Mouse (Mus musculus): Measurements from ENCODE around the gene Eci1. TPM values are rescaled to one million over a fixed set of nuclear protein-coding genes. Genes with fewer than 3 reads are reported as not detected.

The Eci1 gene
- 68.2 and 69.0 TPM in 2 replicates for polyA plus RNA-seq (2015; fragmentation: Nextera tagmentation; extraction: Ambion mirVana)

GRCm38 (mm10) chr17:24426471-24427169 lies at the start of gene Eci1:
Eci1 (plus strand) TSS chr17:24426641.
- no peaks in the 10 kb centered on the region for H3K27me3 ChIP-seq
- H3K9ac ChIP-seq, result peak within 1 kb of the TSS; percentile 85
- no peaks in the 10 kb centered on the region for H3K9me3 ChIP-seq
- peak; percentile 95 for ATAC-seq (ENCODE audit: insufficient number of reproducible peaks, low FRiP score, low TSS enrichment, low read depth)
- H3K4me3 ChIP-seq, result peak within 1 kb of the TSS; percentile 73
- H3K4me2 ChIP-seq, result peak within 1 kb of the TSS; percentile 68
- H3K4me1 ChIP-seq, result peaks cover 19% of the 10 kb centered on the region
- H3K36me3 ChIP-seq, result peaks cover 39% of the 10 kb centered on the region
- WGBS, result under 1% methylated on average over 48 of the region's 48 CpGs
- peak within 1 kb of the TSS; percentile 98 for H3K27ac ChIP-seq

DNA sequence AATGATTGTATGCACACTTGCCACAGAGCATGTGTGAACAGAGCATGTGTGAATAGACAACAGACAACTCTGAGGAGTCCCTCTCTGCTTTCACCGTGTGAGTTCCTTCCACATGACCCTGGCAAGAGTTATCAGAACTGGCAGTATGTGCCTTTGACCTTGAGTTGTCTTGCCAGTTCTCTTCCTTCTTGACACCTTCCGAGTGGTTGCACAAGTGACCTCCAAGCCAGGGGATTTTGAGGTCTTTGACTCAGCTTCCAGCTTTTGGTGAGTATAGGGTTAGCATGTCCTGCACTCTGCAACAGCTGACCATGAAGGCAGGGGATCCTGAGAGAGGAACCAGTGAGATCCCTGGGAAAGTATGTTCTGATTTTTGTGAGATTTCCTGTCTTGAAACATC lies 47.9 kb upstream of the Eci1 start:
- H3K9me3 ChIP-seq, result no peaks in the 10 kb centered on the region
- ATAC-seq (ENCODE audit: insufficient number of reproducible peaks, low FRiP score, low TSS enrichment, low read depth), result no peak
- H3K27me3 ChIP-seq, result no peaks in the 10 kb centered on the region
- H3K36me3 ChIP-seq, result peaks cover 16% of the 10 kb centered on the region
- H3K4me3 ChIP-seq, result no peak overlapping the region
- no peak overlapping the region for H3K27ac ChIP-seq
- no peak overlapping the region for H3K4me2 ChIP-seq
- H3K9ac ChIP-seq, result no peak overlapping the region
- no peaks in the 10 kb centered on the region for H3K4me1 ChIP-seq
- 82% methylated on average over 2 of the region's 2 CpGs for WGBS

DNA sequence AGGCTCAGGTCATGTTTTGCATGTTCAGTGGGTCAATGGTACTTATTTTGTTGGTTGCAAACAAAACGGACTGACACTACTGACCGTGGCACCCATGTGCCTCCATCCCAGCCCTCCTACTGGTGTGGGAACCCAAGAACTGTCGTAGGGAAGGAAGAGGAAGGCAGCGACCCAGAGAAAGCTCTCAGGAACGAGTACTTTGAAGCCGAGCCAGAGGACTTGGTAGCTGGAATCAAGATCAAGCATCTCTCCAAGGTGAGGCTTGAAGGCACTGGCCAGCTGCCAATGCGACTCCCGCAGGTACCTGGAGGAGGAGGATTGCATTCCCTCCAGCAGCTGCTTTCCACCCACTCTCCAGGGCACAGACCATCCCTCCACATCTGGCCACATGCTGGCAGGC lies 42.7 kb upstream of the Eci1 start:
- no peaks in the 10 kb centered on the region for H3K4me1 ChIP-seq
- WGBS, result 72% methylated on average over 8 of the region's 8 CpGs
- ATAC-seq (ENCODE audit: insufficient number of reproducible peaks, low FRiP score, low TSS enrichment, low read depth), result no peak
- H3K36me3 ChIP-seq, result peaks cover 32% of the 10 kb centered on the region
- H3K27ac ChIP-seq, result no peak overlapping the region
- H3K9me3 ChIP-seq, result no peaks in the 10 kb centered on the region
- H3K4me3 ChIP-seq, result no peak overlapping the region
- H3K4me2 ChIP-seq, result no peak overlapping the region
- no peaks in the 10 kb centered on the region for H3K27me3 ChIP-seq
- no peak overlapping the region for H3K9ac ChIP-seq

DNA sequence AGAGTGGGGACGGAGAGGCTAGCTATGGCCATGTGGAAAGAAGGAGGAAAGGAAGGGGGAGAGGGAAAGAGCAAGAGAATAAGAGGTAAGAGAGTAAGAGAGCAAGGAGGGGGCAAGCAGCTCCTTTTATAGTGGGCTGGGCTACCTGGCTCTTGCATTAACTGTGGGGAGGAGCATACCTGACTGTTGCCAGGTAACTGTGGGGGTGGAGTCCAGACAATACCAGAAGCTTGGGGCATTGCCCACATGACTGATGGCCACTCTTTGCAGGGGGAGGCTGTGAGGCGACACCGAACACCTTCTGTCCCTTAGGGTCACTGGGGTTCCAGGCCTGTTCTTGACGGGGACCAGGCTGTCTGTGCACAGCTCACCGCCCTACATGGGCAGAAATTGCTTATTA lies 37.7 kb upstream of the Eci1 start:
- no peaks in the 10 kb centered on the region for H3K9me3 ChIP-seq
- WGBS, result 76% methylated on average over 5 of the region's 5 CpGs
- H3K36me3 ChIP-seq, result peaks cover 23% of the 10 kb centered on the region

GRCm38 (mm10) chr17:24389865-24390264 lies 36.6 kb upstream of the Eci1 start:
- no peak for ATAC-seq (ENCODE audit: insufficient number of reproducible peaks, low FRiP score, low TSS enrichment, low read depth)
- Histone ChIP-seq H3K4me3 (no peak overlapping the region), H3K36me3 (peaks cover 20% of the 10 kb centered on the region), H3K27me3 (no peaks in the 10 kb centered on the region), H3K9ac (no peak overlapping the region), H3K9me3 (no peaks in the 10 kb centered on the region), H3K4me1 (no peaks in the 10 kb centered on the region), H3K27ac (no peak overlapping the region), H3K4me2 (no peak overlapping the region)
- WGBS, result 6% methylated on average over 2 of the region's 2 CpGs

More for the DNA sequence above, 37.7 kb upstream of the Eci1 start:
- no peak overlapping the region for H3K4me2 ChIP-seq
- H3K27ac ChIP-seq, result no peak overlapping the region
- H3K4me1 ChIP-seq, result no peaks in the 10 kb centered on the region
- ATAC-seq (ENCODE audit: insufficient number of reproducible peaks, low FRiP score, low TSS enrichment, low read depth), result no peak
- H3K4me3 ChIP-seq, result no peak overlapping the region
- H3K9ac ChIP-seq, result no peak overlapping the region
- H3K27me3 ChIP-seq, result no peaks in the 10 kb centered on the region

- no peak for ATAC-seq (ENCODE audit: insufficient number of reproducible peaks, low FRiP score, low TSS enrichment, low read depth)
- 64% methylated on average over 8 of the region's 8 CpGs for WGBS
- Histone ChIP-seq H3K27me3 (no peaks in the 10 kb centered on the region), H3K36me3 (peaks cover 14% of the 10 kb centered on the region), H3K27ac (no peak overlapping the region), H3K9me3 (no peaks in the 10 kb centered on the region), H3K4me1 (no peaks in the 10 kb centered on the region), H3K4me2 (no peak overlapping the region), H3K4me3 (no peak overlapping the region), H3K9ac (no peak overlapping the region)
Measured at GRCm38 (mm10) chr17:24391149-24391548, 35.3 kb upstream of the Eci1 start.

DNA sequence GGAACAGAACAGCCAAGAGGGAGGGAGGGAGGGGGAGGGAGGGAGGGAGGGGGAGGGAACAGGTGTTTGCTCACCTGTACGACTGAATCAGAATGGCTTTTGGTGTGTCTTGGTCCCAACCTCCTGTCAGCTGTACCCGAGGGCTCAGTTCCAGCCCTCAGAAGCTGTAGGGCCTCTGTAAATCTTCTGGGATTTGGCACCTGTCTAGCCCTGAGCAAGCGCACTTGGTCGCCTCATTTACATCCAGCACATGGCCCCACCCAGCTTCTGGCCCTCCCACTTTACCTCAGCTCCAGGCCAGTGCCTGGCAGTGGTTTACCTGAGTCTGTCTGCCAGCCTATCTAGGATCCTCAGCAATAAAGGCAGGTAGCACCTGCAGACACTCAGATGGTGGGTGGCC lies 32.9 kb upstream of the Eci1 start:
- no peak overlapping the region for H3K27ac ChIP-seq
- no peak overlapping the region for H3K4me3 ChIP-seq
- H3K9me3 ChIP-seq, result no peaks in the 10 kb centered on the region
- no peaks in the 10 kb centered on the region for H3K4me1 ChIP-seq
- 18% methylated on average over 4 of the region's 4 CpGs for WGBS
- ATAC-seq (ENCODE audit: insufficient number of reproducible peaks, low FRiP score, low TSS enrichment, low read depth), result 0 out of 2 replicates have a peak, but pooled peaks have one; percentile 58
- H3K9ac ChIP-seq, result no peak overlapping the region
- H3K27me3 ChIP-seq, result no peaks in the 10 kb centered on the region
- H3K36me3 ChIP-seq, result no peaks in the 10 kb centered on the region; the same call in none of the 2 replicates
- no peak overlapping the region for H3K4me2 ChIP-seq

DNA sequence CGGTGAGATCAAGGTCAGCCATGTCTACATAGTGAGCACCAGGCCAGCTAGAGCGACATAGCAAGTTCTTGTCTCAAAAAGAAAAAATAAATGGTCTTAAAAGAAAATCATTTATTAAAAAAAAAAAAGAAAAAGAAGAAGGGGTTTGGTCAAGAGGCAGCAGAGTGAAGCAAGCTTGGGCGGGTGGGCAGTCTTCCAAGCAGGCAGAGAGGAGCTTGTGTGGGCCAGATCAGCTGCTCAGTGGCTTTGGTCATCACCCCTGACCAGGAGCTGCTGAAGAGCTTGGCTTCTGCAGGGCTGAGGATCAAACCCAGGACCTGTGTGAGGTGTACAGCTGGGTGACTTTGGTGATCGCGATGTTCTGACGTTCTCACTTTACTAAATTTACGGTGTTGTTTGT lies 32.0 kb upstream of the Eci1 start:
- H3K27ac ChIP-seq, result no peak overlapping the region
- H3K27me3 ChIP-seq, result no peaks in the 10 kb centered on the region
- ATAC-seq (ENCODE audit: insufficient number of reproducible peaks, low FRiP score, low TSS enrichment, low read depth), result no peak
- H3K9ac ChIP-seq, result no peak overlapping the region
- no peak overlapping the region for H3K4me3 ChIP-seq
- no peaks in the 10 kb centered on the region for H3K9me3 ChIP-seq
- H3K4me2 ChIP-seq, result no peak overlapping the region
- 81% methylated on average over 7 of the region's 7 CpGs for WGBS
- no peaks in the 10 kb centered on the region; the same call in 1 of the 2 replicates for H3K36me3 ChIP-seq
- H3K4me1 ChIP-seq, result no peaks in the 10 kb centered on the region

- Histone ChIP-seq H3K36me3 (peaks cover 36% of the 10 kb centered on the region), H3K9ac (no peak overlapping the region), H3K9me3 (no peaks in the 10 kb centered on the region), H3K27me3 (no peaks in the 10 kb centered on the region), H3K4me2 (no peak overlapping the region), H3K27ac (no peak overlapping the region), H3K4me3 (no peak overlapping the region), H3K4me1 (no peaks in the 10 kb centered on the region)
- ATAC-seq (ENCODE audit: insufficient number of reproducible peaks, low FRiP score, low TSS enrichment, low read depth), result no peak
- WGBS, result 74% methylated on average over 3 of the region's 3 CpGs
Measured at GRCm38 (mm10) chr17:24402371-24402770, 24.1 kb upstream of the Eci1 start.

- no peaks in the 10 kb centered on the region for H3K9me3 ChIP-seq
- H3K27ac ChIP-seq, result no peak overlapping the region
- WGBS, result 86% methylated on average over 12 of the region's 12 CpGs
- H3K27me3 ChIP-seq, result no peaks in the 10 kb centered on the region
- peaks cover 57% of the 10 kb centered on the region for H3K36me3 ChIP-seq
- H3K4me3 ChIP-seq, result no peak overlapping the region
- no peak overlapping the region for H3K9ac ChIP-seq
- ATAC-seq (ENCODE audit: insufficient number of reproducible peaks, low FRiP score, low TSS enrichment, low read depth), result no peak
- no peaks in the 10 kb centered on the region for H3K4me1 ChIP-seq
- no peak overlapping the region for H3K4me2 ChIP-seq
Measured at GRCm38 (mm10) chr17:24407116-24407803, 19.2 kb upstream of the Eci1 start.

DNA sequence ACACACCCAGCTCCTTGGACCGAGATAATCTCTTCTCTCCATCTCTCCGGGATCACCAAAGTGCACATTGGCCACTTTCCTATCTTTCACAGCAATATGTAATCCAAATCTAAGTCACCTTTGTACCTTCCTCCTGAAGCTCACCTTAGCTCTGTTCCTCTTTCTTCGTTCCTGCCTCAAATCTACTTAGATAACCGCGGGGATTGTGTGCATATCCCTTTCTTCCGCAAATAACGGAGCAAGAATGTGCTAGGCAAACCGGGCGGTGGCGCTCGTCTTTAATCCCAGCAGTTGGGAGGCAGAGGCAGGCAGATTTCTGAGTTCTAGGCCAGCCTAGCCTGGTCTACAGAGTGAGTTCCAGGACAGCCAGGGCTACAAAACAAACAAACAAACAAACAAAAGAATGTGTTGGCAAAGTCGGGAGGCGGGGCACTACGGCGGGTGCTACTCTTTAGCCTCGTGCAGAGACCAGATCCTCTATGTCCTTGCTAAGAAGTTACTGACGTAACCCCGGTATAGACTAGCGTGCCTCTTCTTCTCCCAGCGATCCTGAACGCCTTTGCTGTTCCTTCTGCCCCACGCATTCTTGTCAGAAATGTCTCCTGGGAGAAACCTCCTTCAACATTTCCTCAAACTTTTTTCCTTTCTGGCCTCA lies 12.8 kb upstream of the Eci1 start:
- H3K9me3 ChIP-seq, result no peaks in the 10 kb centered on the region
- peak overlapping the region; percentile 64 for H3K4me3 ChIP-seq
- H3K27me3 ChIP-seq, result no peaks in the 10 kb centered on the region
- H3K9ac ChIP-seq, result peak overlapping the region; percentile 62
- H3K4me1 ChIP-seq, result peaks cover 28% of the 10 kb centered on the region
- ATAC-seq (ENCODE audit: insufficient number of reproducible peaks, low FRiP score, low TSS enrichment, low read depth), result no peak
- WGBS, result 29% methylated on average over 22 of the region's 22 CpGs
- peak overlapping the region; percentile 75 for H3K4me2 ChIP-seq
- peak overlapping the region; percentile 91 for H3K27ac ChIP-seq
- H3K36me3 ChIP-seq, result peaks cover 57% of the 10 kb centered on the region

Measured in limb, embryonic 15.5 days (tissue).